Mouse (Mus musculus) ES-E14 (cell line): ENCODE data around the gene Lrrc42.

ENCODE experiments used
- CHD2 ChIP-seq: IDR thresholded peaks from 2 replicates; pipeline ENCODE4 v1.6.1; 2014; ENCODE audit warnings: mild to moderate bottlenecking, low read depth, low read length, inconsistent platforms
- HCFC1 ChIP-seq: IDR thresholded peaks from 2 replicates; pipeline ENCODE4 v1.6.1; 2012; ENCODE audit warnings: low read length, inconsistent platforms, borderline replicate concordance; ENCODE audit not compliant: insufficient read depth
- MAFK ChIP-seq: IDR thresholded peaks from 2 replicates; pipeline ENCODE4 v1.6.1; 2014; ENCODE audit warnings: mild to moderate bottlenecking, low read depth, low read length, inconsistent platforms; ENCODE audit not compliant: insufficient read depth
- ZC3H11A ChIP-seq: IDR thresholded peaks from 2 replicates; pipeline ENCODE4 v1.6.1; 2012; ENCODE audit warnings: low read depth, mild to moderate bottlenecking, inconsistent platforms, low read length, borderline replicate concordance
- ZNF384 ChIP-seq: IDR thresholded peaks from 2 replicates; pipeline ENCODE4 v1.6.1; 2012; ENCODE audit warnings: low read depth, low read length, inconsistent platforms

- TF ChIP-seq HCFC1 (no peak), CHD2 (no peak), ZC3H11A (no peak), MAFK (no peak), ZNF384 (no peak)
Observed at GRCm38 (mm10) chr4:107299779-107300340, 46.5 kb upstream of the Lrrc42 start.
